Mouse (Mus musculus): ENCODE data around the gene Agtpbp1. TPM values are rescaled to one million over a fixed set of nuclear protein-coding genes. Genes with fewer than 3 reads are reported as not detected.
A peak's percentile ranks its signal among the peaks of the same experiment; 100 is the strongest.

The Agtpbp1 gene
- polyA plus RNA-seq, 1 experiment = 13.5 TPM

DNA sequence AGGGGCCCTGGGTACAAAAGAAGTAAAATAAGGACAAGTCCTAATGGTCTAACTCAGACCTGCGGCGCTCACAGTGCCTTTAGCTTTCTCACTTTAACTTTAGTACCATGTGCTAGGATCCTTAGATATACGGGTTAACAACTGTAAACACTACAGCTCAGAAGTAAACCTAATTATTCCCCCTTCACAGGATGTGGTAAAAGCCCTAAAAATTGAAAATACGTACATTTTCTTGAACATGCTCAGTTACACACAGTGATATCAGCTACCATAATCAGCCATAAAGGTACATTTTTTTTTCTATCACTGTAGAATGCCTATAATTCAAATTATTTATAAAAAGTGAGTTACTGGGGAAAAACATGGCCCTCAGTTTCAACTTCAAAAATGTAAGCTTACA is 67.0 kb downstream of the Agtpbp1 start:
- 81% methylated on average over 4 of the region's 4 CpGs for WGBS
- no peak for DNase-seq
- no peaks in the 10 kb centered on the region for H3K27me3 ChIP-seq (ENCODE audit: control insufficient read depth, insufficient read depth, low read length)
- TF ChIP-seq CTCF (IDR thresholded peaks at IDR 0.05; ENCODE audit: borderline replicate concordance, control insufficient read depth, extremely low read depth, insufficient read depth, low read length, poor library complexity) (no peak), POLR2A (IDR thresholded peaks at IDR 0.05; ENCODE audit: control insufficient read depth, extremely low read depth, insufficient read depth, low read length, poor library complexity) (no peak)
- no peak overlapping the region for H3K4me3 ChIP-seq (ENCODE audit: control insufficient read depth, insufficient read depth, low read length)
- H3K4me1 ChIP-seq (replicated peaks; ENCODE audit: control insufficient read depth, insufficient read depth, low read length) = no peaks in the 10 kb centered on the region
- H3K27ac ChIP-seq (ENCODE audit: control insufficient read depth, insufficient read depth, low read length) = no peak overlapping the region
- no peaks in the 10 kb centered on the region for H3K36me3 ChIP-seq (ENCODE audit: control insufficient read depth, insufficient read depth, low read length)

- TF ChIP-seq POLR2A (IDR thresholded peaks at IDR 0.05; ENCODE audit: control insufficient read depth, extremely low read depth, insufficient read depth, low read length, poor library complexity) (no peak), CTCF (IDR thresholded peaks at IDR 0.05; ENCODE audit: borderline replicate concordance, control insufficient read depth, extremely low read depth, insufficient read depth, low read length, poor library complexity) (0 out of 2 replicates have a peak, but pooled peaks have one; percentile 26)
- DNase-seq = peak; percentile 43
- Histone ChIP-seq H3K4me3 (ENCODE audit: control insufficient read depth, insufficient read depth, low read length) (no peak overlapping the region), H3K4me1 (replicated peaks; ENCODE audit: control insufficient read depth, insufficient read depth, low read length) (no peaks in the 10 kb centered on the region), H3K36me3 (ENCODE audit: control insufficient read depth, insufficient read depth, low read length) (no peaks in the 10 kb centered on the region), H3K27ac (ENCODE audit: control insufficient read depth, insufficient read depth, low read length) (no peak overlapping the region), H3K27me3 (ENCODE audit: control insufficient read depth, insufficient read depth, low read length) (no peaks in the 10 kb centered on the region)
- 80% methylated on average over 7 of the region's 7 CpGs for WGBS
Observed at GRCm38 (mm10) chr13:59515074-59515473, 70.0 kb downstream of the Agtpbp1 start.

- Histone ChIP-seq H3K27ac (ENCODE audit: control insufficient read depth, insufficient read depth, low read length) (peak overlapping the region; percentile 54; the same call in 1 of the 2 replicates), H3K36me3 (ENCODE audit: control insufficient read depth, insufficient read depth, low read length) (peaks cover 3% of the 10 kb centered on the region; the same call in 1 of the 2 replicates), H3K27me3 (ENCODE audit: control insufficient read depth, insufficient read depth, low read length) (no peaks in the 10 kb centered on the region), H3K4me1 (replicated peaks; ENCODE audit: control insufficient read depth, insufficient read depth, low read length) (no peaks in the 10 kb centered on the region), H3K4me3 (ENCODE audit: control insufficient read depth, insufficient read depth, low read length) (no peak overlapping the region)
- TF ChIP-seq CTCF (IDR thresholded peaks at IDR 0.05; ENCODE audit: borderline replicate concordance, control insufficient read depth, extremely low read depth, insufficient read depth, low read length, poor library complexity) = no peak
- no peak for TF ChIP-seq POLR2A (IDR thresholded peaks at IDR 0.05; ENCODE audit: control insufficient read depth, extremely low read depth, insufficient read depth, low read length, poor library complexity)
- DNase-seq = no peak
- WGBS = 52% methylated on average over 10 of the region's 10 CpGs
Observed at GRCm38 (mm10) chr13:59509644-59510366, 75.2 kb downstream of the Agtpbp1 start.

DNA sequence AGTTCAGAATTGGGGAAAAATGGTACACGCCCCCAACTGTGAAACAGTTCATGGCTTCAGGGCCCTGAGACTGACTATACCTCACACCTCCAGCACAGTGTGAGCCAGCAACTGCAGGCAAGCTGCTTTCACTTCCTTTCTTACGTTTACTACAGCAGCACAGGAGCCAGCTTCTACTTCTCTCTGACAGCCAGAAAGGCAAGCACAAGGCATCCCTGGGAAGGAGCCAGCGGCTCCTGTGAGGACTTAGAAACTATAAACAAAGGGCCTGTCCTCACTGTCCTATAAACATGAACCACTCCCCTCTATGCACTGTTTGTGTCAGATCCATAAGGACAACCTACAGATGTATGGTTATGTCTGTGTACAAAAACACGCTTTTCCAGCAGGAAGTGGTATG is 76.4 kb downstream of the Agtpbp1 start:
- TF ChIP-seq POLR2A (IDR thresholded peaks at IDR 0.05; ENCODE audit: control insufficient read depth, extremely low read depth, insufficient read depth, low read length, poor library complexity) = no peak
- no peak for TF ChIP-seq CTCF (IDR thresholded peaks at IDR 0.05; ENCODE audit: borderline replicate concordance, control insufficient read depth, extremely low read depth, insufficient read depth, low read length, poor library complexity)
- DNase-seq = no peak
- H3K27ac ChIP-seq (ENCODE audit: control insufficient read depth, insufficient read depth, low read length) = peak overlapping the region; percentile 44
- H3K4me3 ChIP-seq (ENCODE audit: control insufficient read depth, insufficient read depth, low read length) = no peak overlapping the region
- peaks cover 3% of the 10 kb centered on the region; the same call in 1 of the 2 replicates for H3K36me3 ChIP-seq (ENCODE audit: control insufficient read depth, insufficient read depth, low read length)
- H3K27me3 ChIP-seq (ENCODE audit: control insufficient read depth, insufficient read depth, low read length) = no peaks in the 10 kb centered on the region
- no peaks in the 10 kb centered on the region for H3K4me1 ChIP-seq (replicated peaks; ENCODE audit: control insufficient read depth, insufficient read depth, low read length)
- 67% methylated on average over 4 of the region's 4 CpGs for WGBS

- H3K36me3 ChIP-seq (ENCODE audit: control insufficient read depth, insufficient read depth, low read length) = peaks cover 3% of the 10 kb centered on the region; the same call in 1 of the 2 replicates
- 96% methylated on average over 1 of the region's 1 CpGs for WGBS
- peaks cover 3% of the 10 kb centered on the region for H3K4me1 ChIP-seq (replicated peaks; ENCODE audit: control insufficient read depth, insufficient read depth, low read length)
- no peak overlapping the region for H3K4me3 ChIP-seq (ENCODE audit: control insufficient read depth, insufficient read depth, low read length)
- H3K27ac ChIP-seq (ENCODE audit: control insufficient read depth, insufficient read depth, low read length) = no peak overlapping the region
- TF ChIP-seq POLR2A (IDR thresholded peaks at IDR 0.05; ENCODE audit: control insufficient read depth, extremely low read depth, insufficient read depth, low read length, poor library complexity) = no peak
- TF ChIP-seq CTCF (IDR thresholded peaks at IDR 0.05; ENCODE audit: borderline replicate concordance, control insufficient read depth, extremely low read depth, insufficient read depth, low read length, poor library complexity) = no peak
- H3K27me3 ChIP-seq (ENCODE audit: control insufficient read depth, insufficient read depth, low read length) = no peaks in the 10 kb centered on the region
- no peak for DNase-seq
Observed at GRCm38 (mm10) chr13:59506450-59506849, 78.6 kb downstream of the Agtpbp1 start.

GRCm38 (mm10) chr13:59505867-59506266 is 79.2 kb downstream of the Agtpbp1 start:
- no peaks in the 10 kb centered on the region for H3K27me3 ChIP-seq (ENCODE audit: control insufficient read depth, insufficient read depth, low read length)
- H3K27ac ChIP-seq (ENCODE audit: control insufficient read depth, insufficient read depth, low read length) = no peak overlapping the region
- TF ChIP-seq POLR2A (IDR thresholded peaks at IDR 0.05; ENCODE audit: control insufficient read depth, extremely low read depth, insufficient read depth, low read length, poor library complexity) (no peak), CTCF (IDR thresholded peaks at IDR 0.05; ENCODE audit: borderline replicate concordance, control insufficient read depth, extremely low read depth, insufficient read depth, low read length, poor library complexity) (no peak)
- 95% methylated on average over 4 of the region's 4 CpGs for WGBS
- DNase-seq = no peak
- H3K36me3 ChIP-seq (ENCODE audit: control insufficient read depth, insufficient read depth, low read length) = peaks cover 3% of the 10 kb centered on the region; the same call in 1 of the 2 replicates
- no peak overlapping the region for H3K4me3 ChIP-seq (ENCODE audit: control insufficient read depth, insufficient read depth, low read length)
- H3K4me1 ChIP-seq (replicated peaks; ENCODE audit: control insufficient read depth, insufficient read depth, low read length) = peaks cover 3% of the 10 kb centered on the region
